Mouse (Mus musculus): ENCODE measurements at regions not wholly inside any gene's neighbourhood (a gene's known extent, or its start where the extent isn't known, plus 50 kb on each side); places are given as distances from the start of the nearest gene placed in this dataset.

- Histone ChIP-seq H3K27me3 (no peaks in the 10 kb centered on the region), H3K4me3 (replicated peaks) (no peak overlapping the region), H3K9me3 (replicated peaks) (no peaks in the 10 kb centered on the region), H3K36me3 (no peaks in the 10 kb centered on the region), H3K4me1 (no peaks in the 10 kb centered on the region), H3K4me2 (no peak overlapping the region), H3K9ac (no peak overlapping the region), H3K27ac (no peak overlapping the region)
- 84% methylated on average over 4 of the region's 4 CpGs for WGBS
- no peak for ATAC-seq (replicated peaks; ENCODE audit: low FRiP score)
Observed at GRCm38 (mm10) chr16:80196302-80196701, 1004.2 kb upstream of the Ncam2 start.

GRCm38 (mm10) chr16:80202811-80203210, 997.7 kb upstream of the Ncam2 start:
- H3K27me3 ChIP-seq: no peaks in the 10 kb centered on the region
- H3K4me3 ChIP-seq (replicated peaks): no peak overlapping the region
- ATAC-seq (replicated peaks; ENCODE audit: low FRiP score): no peak
- H3K9me3 ChIP-seq (replicated peaks): no peaks in the 10 kb centered on the region
- no peaks in the 10 kb centered on the region for H3K4me1 ChIP-seq
- 89% methylated on average over 3 of the region's 3 CpGs for WGBS
- H3K9ac ChIP-seq: no peak overlapping the region
- no peaks in the 10 kb centered on the region for H3K36me3 ChIP-seq
- H3K27ac ChIP-seq: no peak overlapping the region
- H3K4me2 ChIP-seq: no peak overlapping the region

GRCm38 (mm10) chr16:80212769-80213168, 987.7 kb upstream of the Ncam2 start:
- no peak for ATAC-seq (replicated peaks; ENCODE audit: low FRiP score)

GRCm38 (mm10) chr16:80255441-80255840, 945.1 kb upstream of the Ncam2 start:
- H3K4me1 ChIP-seq: no peaks in the 10 kb centered on the region
- H3K27ac ChIP-seq: no peak overlapping the region
- no peak overlapping the region for H3K4me3 ChIP-seq (replicated peaks)
- H3K27me3 ChIP-seq: no peaks in the 10 kb centered on the region
- H3K9me3 ChIP-seq (replicated peaks): no peaks in the 10 kb centered on the region
- ATAC-seq (replicated peaks; ENCODE audit: low FRiP score): no peak
- no peak overlapping the region for H3K9ac ChIP-seq
- H3K36me3 ChIP-seq: no peaks in the 10 kb centered on the region
- H3K4me2 ChIP-seq: no peak overlapping the region

More at GRCm38 (mm10) chr16:80212769-80213168, 987.7 kb upstream of the Ncam2 start:
- Histone ChIP-seq H3K4me1 (no peaks in the 10 kb centered on the region), H3K4me3 (replicated peaks) (no peak overlapping the region), H3K4me2 (no peak overlapping the region), H3K36me3 (no peaks in the 10 kb centered on the region), H3K9me3 (replicated peaks) (no peaks in the 10 kb centered on the region), H3K9ac (no peak overlapping the region), H3K27ac (no peak overlapping the region), H3K27me3 (no peaks in the 10 kb centered on the region)

GRCm38 (mm10) chr16:80266151-80266617, 934.3 kb upstream of the Ncam2 start:
- Histone ChIP-seq H3K9me3 (replicated peaks) (no peaks in the 10 kb centered on the region), H3K4me1 (no peaks in the 10 kb centered on the region), H3K4me3 (replicated peaks) (no peak overlapping the region), H3K4me2 (no peak overlapping the region), H3K36me3 (no peaks in the 10 kb centered on the region), H3K27ac (no peak overlapping the region), H3K9ac (no peak overlapping the region), H3K27me3 (no peaks in the 10 kb centered on the region)
- ATAC-seq (replicated peaks; ENCODE audit: low FRiP score): 0 out of 2 replicates have a peak, but pooled peaks have one; percentile 46
- WGBS: 37% methylated on average over 5 of the region's 5 CpGs

- 74% methylated on average over 5 of the region's 5 CpGs for WGBS
Observed at GRCm38 (mm10) chr16:80272291-80273123, 928.0 kb upstream of the Ncam2 start.

More at GRCm38 (mm10) chr16:80272291-80273123, 928.0 kb upstream of the Ncam2 start:
- Histone ChIP-seq H3K27me3 (no peaks in the 10 kb centered on the region), H3K27ac (no peak overlapping the region), H3K9me3 (replicated peaks) (no peaks in the 10 kb centered on the region), H3K9ac (no peak overlapping the region), H3K4me1 (no peaks in the 10 kb centered on the region), H3K4me3 (replicated peaks) (no peak overlapping the region), H3K4me2 (no peak overlapping the region), H3K36me3 (no peaks in the 10 kb centered on the region)
- peak; percentile 67 for ATAC-seq (replicated peaks; ENCODE audit: low FRiP score)

All from kidney, embryonic 15.5 days (tissue).